Mouse (Mus musculus): Measurements from ENCODE around the gene Nptx1.

DNA sequence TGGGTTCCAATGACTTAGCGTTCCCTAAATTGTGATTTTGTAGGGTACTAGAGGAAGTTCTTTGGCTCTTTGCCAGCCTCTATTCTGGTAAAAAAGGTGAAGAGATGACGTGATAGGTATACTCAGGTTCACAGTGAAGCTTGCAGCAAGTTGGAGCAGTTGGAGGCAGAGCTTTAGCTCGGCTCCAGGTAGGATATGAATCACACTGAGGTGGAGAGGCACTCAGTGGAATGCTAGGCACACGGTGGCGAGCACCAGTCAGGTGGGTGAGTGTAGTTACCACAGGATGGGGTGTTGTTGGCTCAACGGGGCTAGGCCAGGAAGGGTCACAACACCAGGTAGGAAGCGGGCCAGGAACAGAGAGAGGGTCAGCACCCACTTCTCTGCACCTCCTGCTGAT lies 7.6 kb upstream of the Nptx1 start:
- TF ChIP-seq EP300 (IDR thresholded peaks at IDR 0.05; ENCODE audit: low read depth), result no peak
- no peak for TF ChIP-seq CTCF (IDR thresholded peaks at IDR 0.05; ENCODE audit: low read depth)

Measured in liver, postnatal 0 days (tissue).